Mouse (Mus musculus) megakaryocyte progenitor cell, adult 5-6 weeks (primary cell): ENCODE results near the gene Gm26992. TPM values are rescaled to one million over a fixed set of nuclear protein-coding genes. Genes with fewer than 3 reads are reported as not detected.

ENCODE experiments used
- ATAC-seq: replicated peaks from 2 replicates; pipeline ENCODE4 v1.8.0; 2016; ENCODE audit warnings: mild to moderate bottlenecking, moderate TSS enrichment, inconsistent platforms; ENCODE audit not compliant: poor library complexity
- total RNA-seq, 2 experiments: library from RNA; stranded (forward) in 1 of 2; stranded (reverse) in 1 of 2; fragments of 157-497, 149-512 nt in 1 of 2; fragments of 200-1000 nt in 1 of 2; gene quantifications; 2 replicates each; pipeline versions ENCODE4 v1.2.3 to v1.2.4; 2015 to 2017

The Gm26992 gene
- total RNA-seq, 2 experiments from 2014 or later, result 3.1 TPM; not detected in 1

DNA sequence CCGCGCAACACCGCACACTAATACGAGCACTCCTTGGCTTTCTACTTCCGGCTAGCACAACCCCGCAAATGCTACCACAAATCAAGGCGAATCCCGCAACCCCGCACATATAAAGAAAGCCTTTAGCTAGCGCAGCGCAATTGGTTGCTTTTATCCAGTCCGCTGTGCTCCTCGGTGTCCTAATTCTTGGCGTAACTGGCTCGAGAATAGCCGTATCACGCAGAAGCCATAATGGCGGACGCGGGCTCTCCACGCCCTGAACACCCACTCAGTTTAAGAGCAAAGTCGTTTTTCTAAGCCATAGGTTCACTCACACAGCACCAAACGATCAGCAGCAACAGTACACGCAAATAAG is 60.3 kb downstream of the Gm26992 start:
- no peak for ATAC-seq

DNA sequence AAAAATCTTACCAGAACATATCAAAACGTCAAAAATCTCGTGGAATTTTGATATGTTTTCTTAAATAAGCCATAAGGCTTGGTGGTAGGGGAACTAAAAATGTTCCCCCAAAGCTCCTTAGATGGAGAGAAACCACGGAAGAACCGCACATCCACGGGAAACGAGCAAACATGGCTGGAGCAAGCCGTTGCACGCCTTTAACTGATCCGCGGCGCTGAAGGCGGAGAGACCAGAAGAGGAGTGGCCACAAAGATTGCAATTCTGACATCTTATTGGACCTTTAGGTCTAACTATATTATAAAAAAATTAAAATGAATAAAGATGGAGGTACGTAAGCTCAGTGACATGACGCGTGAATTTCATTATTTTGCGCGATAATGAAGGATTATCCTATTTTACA is 61.2 kb downstream of the Gm26992 start:
- no peak for ATAC-seq

DNA sequence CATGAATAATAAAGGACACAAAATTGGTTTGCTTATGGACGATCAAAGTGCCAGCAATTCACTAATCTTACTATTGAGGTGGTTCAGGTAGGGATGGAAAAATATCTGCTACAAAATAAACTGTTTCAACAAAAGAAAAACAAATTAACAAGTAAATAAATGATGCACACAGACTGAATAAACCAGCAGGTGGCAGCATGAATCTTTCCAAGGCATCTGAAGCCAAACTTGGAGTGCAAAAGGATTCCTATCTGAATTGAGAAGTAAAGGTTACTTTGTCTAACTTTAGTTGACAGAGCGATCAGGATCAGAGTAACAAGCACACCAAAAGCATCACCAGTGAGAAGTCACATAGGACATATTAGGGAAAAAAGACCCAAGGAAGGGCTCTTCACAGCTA is 62.2 kb downstream of the Gm26992 start:
- peak; percentile 63 for ATAC-seq

DNA sequence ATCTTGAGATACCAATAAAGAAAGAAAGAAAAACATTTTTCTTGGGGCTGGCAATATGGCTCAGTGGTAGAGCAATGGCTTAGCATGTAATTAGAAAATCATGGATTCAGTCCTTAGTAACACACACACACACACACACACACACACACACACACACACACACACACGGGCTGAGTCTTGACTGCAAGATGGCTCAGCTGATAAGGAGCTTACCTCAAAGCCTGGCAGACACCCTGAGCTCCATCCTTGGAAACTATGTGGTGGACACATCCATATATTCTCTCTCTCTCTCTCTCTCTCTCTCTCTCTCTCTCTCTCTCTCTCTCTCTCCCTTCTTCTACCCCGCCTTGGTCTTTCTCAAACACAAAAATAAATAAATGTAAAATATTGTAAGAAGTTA is 69.0 kb downstream of the Gm26992 start:
- ATAC-seq, result no peak

DNA sequence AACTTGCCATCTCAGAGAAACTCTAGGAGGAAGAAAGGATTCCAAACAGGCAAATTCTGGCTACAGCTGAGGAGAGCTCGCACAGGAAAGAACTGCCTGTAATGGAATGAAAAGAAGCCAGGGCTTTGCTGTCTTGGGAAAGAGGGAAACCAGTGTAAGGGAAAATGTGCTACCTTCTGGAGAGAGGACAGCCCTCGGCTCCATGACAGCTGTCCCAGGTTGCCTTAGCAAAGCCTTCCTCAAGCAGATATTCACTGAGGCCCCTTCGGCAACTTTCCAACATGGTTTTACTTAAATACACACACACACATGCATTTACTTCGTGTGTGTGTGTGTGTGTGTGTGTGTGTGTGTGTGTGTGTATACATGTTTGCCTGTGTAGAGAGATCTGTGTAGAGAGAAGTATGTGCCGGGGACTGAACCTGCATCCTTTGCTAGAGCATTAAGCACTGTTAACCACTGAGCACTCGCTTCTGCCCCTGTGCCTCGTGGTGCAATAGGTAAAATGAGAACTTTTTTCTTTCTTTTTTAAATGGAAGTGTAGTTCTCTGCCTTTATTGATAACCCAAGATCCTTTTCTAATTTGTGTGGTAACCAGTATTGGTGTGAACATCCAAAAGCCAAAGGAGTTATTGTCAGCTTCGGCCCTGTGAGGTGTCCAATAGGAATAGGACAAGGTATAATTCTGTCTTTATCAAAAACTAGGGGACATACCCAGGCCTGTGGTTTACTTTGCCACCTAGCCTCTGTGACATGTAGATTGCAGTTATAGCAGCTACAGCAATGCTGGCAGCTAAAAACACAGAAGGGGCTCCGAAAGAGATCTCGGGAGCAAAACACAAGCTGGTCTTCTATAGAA is 70.8 kb downstream of the Gm26992 start:
- peak; percentile 49 for ATAC-seq

DNA sequence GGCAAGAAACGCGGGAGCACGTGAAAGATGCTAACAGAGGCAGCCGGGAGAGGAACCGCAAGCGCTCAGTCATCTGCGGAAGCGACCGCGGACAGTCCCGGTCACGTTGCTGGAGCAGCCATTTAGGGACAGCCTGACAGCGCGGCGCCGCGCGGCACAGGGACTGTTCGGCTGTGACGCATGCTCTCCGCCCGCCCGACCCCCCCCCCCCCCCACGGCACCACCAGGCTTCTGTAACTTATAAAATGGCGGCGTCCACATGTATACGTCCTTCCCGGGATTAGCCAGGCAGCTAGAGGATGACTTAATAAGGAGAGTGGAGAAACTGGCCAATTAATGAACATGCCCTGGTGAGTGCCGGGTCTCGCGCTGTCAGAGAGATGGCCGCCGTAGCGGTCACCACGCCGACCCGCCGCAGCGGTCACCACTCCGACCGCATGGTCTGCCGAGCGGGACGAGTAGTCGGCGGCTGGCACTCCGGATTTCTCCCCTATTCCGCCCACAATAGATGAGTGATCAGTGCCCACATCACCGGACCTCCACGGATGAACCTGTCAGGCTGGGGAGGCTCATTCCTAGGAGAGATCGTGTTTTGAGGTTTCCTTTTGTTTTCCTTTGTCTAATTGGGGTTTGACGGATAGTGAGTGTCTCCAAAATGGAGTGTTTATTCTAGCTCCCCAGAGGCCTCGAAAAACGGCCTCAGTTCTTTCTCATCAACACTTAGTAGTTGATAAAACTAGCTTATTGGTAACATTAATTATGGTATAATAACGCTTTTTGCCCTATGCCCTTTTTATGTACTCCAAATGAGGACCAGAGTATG is 71.8 kb downstream of the Gm26992 start:
- ATAC-seq, result peak; percentile 89

DNA sequence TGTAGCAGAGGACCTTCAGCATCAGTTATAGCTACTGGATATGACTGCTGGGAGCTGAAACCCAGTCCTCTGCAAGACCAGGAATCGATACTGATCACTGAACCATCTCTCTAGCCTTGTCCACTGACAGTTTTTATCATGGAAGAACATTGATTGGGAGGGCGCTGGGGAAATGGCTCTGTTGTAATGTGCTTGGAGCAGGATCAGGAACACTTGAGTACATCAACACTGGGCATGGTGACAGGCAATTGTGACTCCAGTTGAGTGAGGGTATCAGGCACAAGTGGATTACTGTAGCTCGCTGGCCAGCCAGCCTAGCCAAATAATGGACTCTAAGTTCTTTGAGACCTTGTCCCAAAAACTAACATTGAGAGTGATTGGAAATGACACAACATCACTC is 77.6 kb downstream of the Gm26992 start:
- ATAC-seq, result no peak

DNA sequence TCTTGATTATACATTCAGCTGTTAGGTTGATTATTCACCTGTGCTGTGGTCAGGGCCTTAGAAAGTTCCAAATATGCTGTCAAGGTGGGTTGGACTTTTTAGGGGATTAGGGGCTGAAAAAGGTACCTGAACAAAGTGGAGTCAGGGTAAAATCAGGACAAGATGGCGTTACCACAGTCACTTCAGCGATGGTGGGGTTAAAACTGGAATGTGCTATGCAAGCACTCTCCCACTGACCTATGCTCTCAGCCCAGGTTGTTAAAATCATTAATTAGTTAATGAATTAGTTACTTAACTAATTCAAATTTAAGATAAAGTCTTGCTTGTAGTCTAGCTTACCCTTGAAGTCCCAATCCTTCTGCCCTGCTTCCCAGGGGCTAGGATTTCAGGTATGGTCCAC is 78.3 kb downstream of the Gm26992 start:
- no peak for ATAC-seq

DNA sequence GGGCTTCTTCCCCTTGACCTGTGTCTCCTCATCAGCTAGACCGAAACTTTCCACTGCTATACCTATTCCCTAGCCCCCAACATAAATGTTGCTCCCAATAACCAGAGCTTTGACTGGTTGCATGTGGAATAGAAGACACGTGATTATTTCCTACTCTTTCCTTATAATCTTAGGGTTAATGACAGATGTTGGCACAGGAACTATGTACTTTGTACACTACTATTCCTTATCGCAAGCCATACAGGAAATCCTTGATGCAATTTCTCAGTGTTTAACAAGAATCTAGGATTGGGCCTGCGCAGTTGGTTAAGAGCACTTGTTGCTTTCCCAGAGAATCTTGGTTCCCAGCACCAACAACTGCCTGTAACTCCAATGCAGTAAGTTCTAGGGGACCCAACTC is 86.4 kb downstream of the Gm26992 start:
- ATAC-seq, result no peak

DNA sequence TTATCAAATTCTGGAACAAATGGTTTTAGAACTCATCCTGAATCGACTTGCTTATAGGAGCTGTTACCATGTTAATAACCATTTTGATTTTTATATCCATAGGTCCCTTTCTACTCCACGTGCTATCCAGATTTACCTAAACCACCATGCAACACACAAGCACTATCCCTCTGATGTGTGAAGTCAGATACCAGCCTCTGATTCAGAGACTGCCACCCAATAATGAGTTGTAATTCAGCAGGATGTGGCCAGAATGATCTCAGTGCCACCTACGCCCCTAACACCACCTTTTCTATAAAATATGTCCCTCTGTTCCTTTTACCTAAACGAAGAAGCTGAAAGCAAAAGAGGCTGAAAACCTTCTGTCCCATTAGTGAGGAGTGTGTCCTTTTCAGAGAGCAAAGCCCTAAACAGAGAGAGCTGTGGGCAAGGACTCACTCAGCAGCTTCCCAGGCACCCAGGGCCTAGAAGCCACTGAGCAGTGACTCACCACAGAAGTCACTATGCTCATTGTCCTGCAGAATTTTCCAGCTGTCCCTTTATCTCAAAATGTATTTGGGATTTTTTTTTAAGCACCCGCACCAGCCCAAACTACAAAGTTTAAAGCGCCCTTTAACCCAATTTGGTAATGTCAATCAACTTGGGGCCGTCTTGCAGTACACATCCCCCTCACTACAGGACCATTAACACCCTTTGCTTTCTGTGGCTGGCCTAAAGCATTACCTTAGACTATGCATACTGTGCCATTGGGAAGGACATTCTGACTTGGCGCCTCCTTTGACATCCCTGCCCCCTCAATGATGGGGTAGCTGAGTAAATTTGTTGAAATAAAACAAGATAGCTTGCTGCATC is 87.6 kb downstream of the Gm26992 start:
- ATAC-seq, result no peak

DNA sequence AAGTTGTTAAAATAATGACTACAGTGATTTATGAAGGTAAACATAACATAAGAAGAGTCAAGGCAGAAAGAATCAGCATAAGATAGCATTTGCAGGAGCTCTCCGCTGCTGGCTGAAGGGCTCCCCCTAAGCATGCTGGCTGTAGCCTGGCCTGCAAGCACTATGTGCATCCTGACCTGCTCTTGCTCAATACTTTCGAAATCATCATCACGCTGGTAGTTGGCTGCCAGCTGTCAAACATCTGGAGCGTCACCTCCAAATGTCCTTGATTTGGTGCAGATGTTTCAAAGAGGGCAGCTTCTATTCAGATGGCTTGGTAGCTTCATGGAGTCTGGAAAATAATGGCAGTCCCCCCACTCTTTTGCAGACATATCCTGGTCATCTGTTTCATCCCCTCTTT is 93.0 kb downstream of the Gm26992 start:
- ATAC-seq, result peak; percentile 78

DNA sequence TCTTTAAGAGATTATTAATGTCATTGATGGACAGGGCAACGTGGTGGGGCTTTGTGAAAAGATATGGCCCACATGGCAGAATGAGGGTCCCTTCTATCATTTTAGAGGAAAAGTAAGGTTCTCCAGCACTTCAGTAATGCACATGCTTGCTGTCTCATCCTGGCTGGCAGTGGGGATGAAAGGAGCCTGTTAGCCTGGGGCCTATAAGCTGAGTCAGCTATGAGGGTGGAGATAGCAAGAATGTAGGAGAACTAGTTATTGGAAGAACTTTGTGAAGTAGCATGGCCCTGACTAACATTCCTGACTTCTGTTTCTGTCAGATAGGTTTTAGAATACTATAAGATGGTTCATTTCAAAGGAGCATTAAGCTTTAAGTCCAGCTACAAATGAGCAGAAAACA is 93.5 kb downstream of the Gm26992 start:
- no peak for ATAC-seq

DNA sequence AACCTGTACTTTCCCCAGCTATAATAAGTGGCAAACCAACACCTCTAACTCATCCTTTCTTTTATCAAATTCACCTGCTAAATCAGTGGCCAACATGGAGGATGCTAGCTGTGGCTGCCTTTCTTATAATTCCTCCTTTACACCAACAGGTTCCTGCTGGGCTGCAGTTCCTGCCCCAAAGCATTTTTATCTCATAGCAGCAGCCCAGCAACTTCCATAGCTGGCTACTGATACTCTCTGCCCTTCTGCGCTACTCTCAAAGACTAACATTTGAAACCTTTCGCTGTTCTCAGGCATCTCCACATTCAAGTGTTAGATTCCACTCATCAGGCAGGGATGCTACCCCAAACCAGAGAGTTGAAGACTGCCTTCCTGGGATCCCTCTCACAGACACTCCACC is 97.0 kb downstream of the Gm26992 start:
- ATAC-seq, result peak; percentile 67

DNA sequence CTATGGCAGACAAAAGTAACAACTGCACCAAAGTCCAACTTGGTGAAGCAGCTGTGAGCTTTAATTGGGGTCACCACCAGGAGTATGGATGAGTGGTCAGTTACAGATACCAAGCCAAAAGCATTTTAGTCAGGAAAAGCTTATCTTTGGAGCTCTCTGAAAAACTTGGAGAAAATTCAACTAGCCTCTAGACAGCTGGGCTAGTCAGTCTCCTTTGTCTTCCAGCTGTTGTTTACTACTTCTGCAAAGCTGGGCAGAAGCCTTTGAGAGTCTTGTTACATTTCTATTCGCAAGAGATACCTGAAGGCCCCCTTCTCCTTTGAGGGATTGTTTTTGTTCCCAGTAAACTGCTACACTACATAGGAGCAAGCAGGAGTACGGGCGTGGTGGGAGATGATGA is 97.7 kb downstream of the Gm26992 start:
- ATAC-seq, result no peak

DNA sequence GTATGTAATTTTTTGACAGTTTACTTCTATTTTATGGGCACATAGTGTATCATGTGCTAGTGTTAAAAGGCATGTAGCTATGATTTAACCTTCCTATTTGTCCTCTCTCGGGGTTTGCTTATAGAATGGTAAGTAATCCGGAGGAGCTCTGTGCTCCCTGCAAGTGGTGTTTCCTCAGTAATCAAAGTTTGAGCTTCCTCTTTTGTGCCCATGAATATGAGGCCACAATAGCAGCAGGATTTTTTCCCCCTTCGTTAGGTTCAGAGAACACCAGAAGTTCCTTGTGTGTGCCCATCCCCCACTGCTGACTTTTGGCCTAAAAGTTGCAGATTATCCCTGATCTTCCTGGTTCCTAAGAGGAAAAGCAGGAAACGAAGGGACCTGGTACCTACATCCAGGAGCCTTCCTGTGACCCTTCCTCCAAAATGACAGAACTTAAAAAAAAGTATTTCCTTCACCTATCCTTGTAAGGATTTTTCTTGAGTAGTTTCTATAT is 99.5 kb downstream of the Gm26992 start:
- peak; percentile 61 for ATAC-seq

DNA sequence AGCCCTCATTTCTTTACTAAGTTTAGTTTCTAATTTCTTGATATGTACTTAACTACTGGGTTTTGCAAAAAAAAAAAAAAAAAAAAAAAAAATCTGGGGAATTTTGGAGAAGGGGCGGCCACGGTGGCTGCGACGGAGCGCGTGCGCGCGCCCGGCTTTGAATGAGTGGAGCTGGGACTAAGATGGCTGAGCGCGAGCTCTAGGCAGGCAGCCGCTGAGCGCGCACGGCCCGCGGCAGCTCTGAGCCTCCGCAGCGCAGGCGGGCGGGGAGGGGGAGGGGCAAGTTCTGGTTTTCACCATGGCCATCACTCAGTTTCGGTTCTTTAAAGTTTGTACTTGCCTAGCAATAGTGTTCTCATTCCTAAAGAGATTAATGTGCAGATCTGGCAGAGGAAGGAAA is 107.4 kb downstream of the Gm26992 start:
- peak; percentile 99 for ATAC-seq

Other genes starting within 250 kb of the Gm26992 start
- gene Nap1l2, start 235.4 kb upstream of the Gm26992 start, total RNA-seq (2015), result not detected in 2 replicates
- not detected in 2 replicates for gene Nap1l2, start 235.4 kb upstream of the Gm26992 start, total RNA-seq (2017)
- not detected in 2 replicates for gene Cdx4, start 100.6 kb upstream of the Gm26992 start, total RNA-seq (2015)
- gene Cdx4, start 100.6 kb upstream of the Gm26992 start, total RNA-seq (2017), result not detected in 2 replicates
- gene Chic1, start 65.5 kb upstream of the Gm26992 start, total RNA-seq (2015), result 0.12 TPM in 2 replicates
- gene Chic1, start 65.5 kb upstream of the Gm26992 start, total RNA-seq (2017), result 0.27 TPM in 1 of 2 replicates, not detected in the other
- gene Tsx, start 7.5 kb upstream of the Gm26992 start, total RNA-seq (2015), result not detected in 2 replicates
- gene Tsx, start 7.5 kb upstream of the Gm26992 start, total RNA-seq (2017), result not detected in 2 replicates
- not detected in 2 replicates for gene Zcchc13, start 208.6 kb downstream of the Gm26992 start, total RNA-seq (2015)
- gene Zcchc13, start 208.6 kb downstream of the Gm26992 start, total RNA-seq (2017), result not detected in 2 replicates